ENCODE assay signal across 11 mouse cellular contexts in the genomic region with DNA sequence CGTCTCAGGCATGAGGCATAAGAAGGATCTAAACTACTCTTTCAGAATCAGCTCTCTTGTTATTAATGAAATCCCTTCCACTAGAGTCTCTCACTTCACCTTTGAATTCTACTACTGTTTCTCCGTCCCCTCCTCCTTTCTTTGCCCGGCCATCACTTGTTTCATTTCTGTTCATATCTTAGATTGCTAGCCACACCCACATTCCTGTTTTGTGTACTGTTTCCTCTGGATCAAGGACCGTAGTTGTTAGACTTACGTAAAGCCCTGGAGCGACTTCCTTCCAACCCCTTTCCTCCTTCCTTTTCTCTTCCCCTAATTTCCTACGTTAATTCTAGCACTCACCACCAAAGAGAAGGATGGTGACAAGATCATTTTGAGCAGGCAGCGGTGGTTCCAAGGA. TPM values are rescaled to one million over a fixed set of nuclear protein-coding genes. Genes with fewer than 3 reads are reported as not detected.
A peak's percentile ranks its signal among the peaks of the same experiment; 100 is the strongest.
DNase-seq lines count a peak whose midpoint lies in the region; ATAC-seq and TF ChIP-seq lines count a peak whose summit lies in the region.
"Had no signal": no experiment of that assay in that cellular context is flagged by ENCODE, and none has a peak within 500 bp of the region (broad histone marks: within the 10 kb centered on the region; RNA-seq: fewer than 3 reads in every experiment).

No protein-coding gene starts in this region.

- 0 out of 2 replicates have a peak overlapping the region, but pooled peaks have one; percentile 67 for H3K9ac ChIP-seq in heart, embryonic 15.5 days
- no peak overlapping the region for H3K9ac ChIP-seq in neural tube, embryonic 15.5 days (replicated peaks)
- H3K9ac ChIP-seq in midbrain, embryonic 16.5 days (ENCODE audit: low read depth, low read length): no peak overlapping the region

- H3K4me1 ChIP-seq in lung, adult 2 months (ENCODE audit: control insufficient read depth, insufficient read depth, low read length): peaks cover 22% of the 10 kb centered on the region
- H3K4me1 ChIP-seq in heart, embryonic 15.5 days (replicated peaks): peaks cover 35% of the 10 kb centered on the region
- H3K4me1 ChIP-seq in limb, embryonic 10.5 days: peaks cover 56% of the 10 kb centered on the region
- peaks cover 14% of the 10 kb centered on the region for H3K4me1 ChIP-seq in neural tube, embryonic 15.5 days
- 0 out of 2 replicates have a peak, but pooled peaks cover 3% of the 10 kb centered on the region for H3K4me1 ChIP-seq in midbrain, embryonic 16.5 days (ENCODE audit: control insufficient read depth, insufficient read depth, low read length)

- intact Hi-C loops in left cerebral cortex, postnatal 10 days (cut with DNase I): no loop called here

- H3K9me3 ChIP-seq in heart, embryonic 15.5 days (replicated peaks): no peaks in the 10 kb centered on the region
- no peaks in the 10 kb centered on the region for H3K9me3 ChIP-seq in limb, embryonic 10.5 days (replicated peaks)
- no peaks in the 10 kb centered on the region for H3K9me3 ChIP-seq in neural tube, embryonic 15.5 days (replicated peaks)
- H3K9me3 ChIP-seq in midbrain, embryonic 16.5 days (replicated peaks; ENCODE audit: control insufficient read depth, low read length, poor library complexity, severe bottlenecking): no peaks in the 10 kb centered on the region

- TF ChIP-seq POLR2A in lung, adult 2 months (IDR thresholded peaks at IDR 0.05; ENCODE audit: borderline replicate concordance, extremely low read depth, low read depth, low read length): no peak

- peak overlapping the region; percentile 79 for H3K27ac ChIP-seq in heart, embryonic 15.5 days
- no peak overlapping the region for H3K27ac ChIP-seq in limb, embryonic 10.5 days
- H3K27ac ChIP-seq in neural tube, embryonic 15.5 days (replicated peaks): no peak overlapping the region
- no peak overlapping the region for H3K27ac ChIP-seq in midbrain, embryonic 16.5 days (ENCODE audit: low read length)
- H3K27ac ChIP-seq: macrophage had no signal

- ATAC-seq in heart, embryonic 15.5 days (replicated peaks; ENCODE audit: insufficient number of reproducible peaks, insufficient read depth, low FRiP score, low read depth): no peak
- ATAC-seq in neural tube, embryonic 15.5 days (ENCODE audit: low FRiP score): no peak
- ATAC-seq in midbrain, embryonic 16.5 days: no peak

- no peaks in the 10 kb centered on the region for H3K36me3 ChIP-seq in heart, embryonic 15.5 days
- peaks cover 5% of the 10 kb centered on the region; the same call in 1 of the 2 replicates for H3K36me3 ChIP-seq in limb, embryonic 10.5 days
- no peaks in the 10 kb centered on the region for H3K36me3 ChIP-seq in neural tube, embryonic 15.5 days
- no peaks in the 10 kb centered on the region for H3K36me3 ChIP-seq in midbrain, embryonic 16.5 days (ENCODE audit: control insufficient read depth, insufficient read depth, low read length)

- no peaks in the 10 kb centered on the region for H3K27me3 ChIP-seq in heart, embryonic 15.5 days
- peaks cover 39% of the 10 kb centered on the region for H3K27me3 ChIP-seq in limb, embryonic 10.5 days (ENCODE audit: low read depth, poor library complexity, severe bottlenecking)
- H3K27me3 ChIP-seq in neural tube, embryonic 15.5 days (replicated peaks): peaks cover 39% of the 10 kb centered on the region
- H3K27me3 ChIP-seq in midbrain, embryonic 16.5 days (ENCODE audit: control insufficient read depth, insufficient read depth, low read depth, low read length): peaks cover 31% of the 10 kb centered on the region

- TF ChIP-seq CTCF in lung, adult 2 months (IDR thresholded peaks at IDR 0.05; ENCODE audit: insufficient read depth, low read length): no peak

- H3K4me3 ChIP-seq in lung, adult 2 months (replicated peaks; ENCODE audit: extremely low read depth, low read depth, low read length): peak overlapping the region; percentile 82
- H3K4me3 ChIP-seq in heart, embryonic 15.5 days: peak overlapping the region; percentile 63
- H3K4me3 ChIP-seq in limb, embryonic 10.5 days: peak overlapping the region; percentile 55
- peak overlapping the region; percentile 37 for H3K4me3 ChIP-seq in neural tube, embryonic 15.5 days (replicated peaks)
- no peak overlapping the region for H3K4me3 ChIP-seq in midbrain, embryonic 16.5 days (ENCODE audit: low read depth, low read length)

- peak overlapping the region; percentile 77 for H3K4me2 ChIP-seq in heart, embryonic 15.5 days
- peak overlapping the region; percentile 54 for H3K4me2 ChIP-seq in neural tube, embryonic 15.5 days
- H3K4me2 ChIP-seq in midbrain, embryonic 16.5 days (ENCODE audit: low read length): no peak overlapping the region; the same call in 1 of the 2 replicates

- 14% methylated on average over 8 of the region's 8 CpGs for WGBS in lung, adult 2 months
- WGBS in heart, embryonic 15.5 days: 23% methylated on average over 8 of the region's 8 CpGs
- WGBS in limb, embryonic 10.5 days: 21% methylated on average over 8 of the region's 8 CpGs
- 38% methylated on average over 8 of the region's 8 CpGs for WGBS in neural tube, embryonic 15.5 days
- 63% methylated on average over 8 of the region's 8 CpGs for WGBS in midbrain, embryonic 16.5 days

- DNase-seq in lung, adult 2 months: no peak
- no peak for DNase-seq in lung, postnatal 4 days
- DNase-seq in limb, embryonic 10.5 days (ENCODE audit: low spot score): no peak
- DNase-seq in cerebellum, postnatal 36 days: no peak
- no peak for DNase-seq in left cerebral cortex, postnatal 10 days (ENCODE audit: extremely low spot score in 1 of 2, low spot score in 2 of 2)
- DNase-seq: cerebellum, postnatal 25 days; gastrocnemius, postnatal 14 days had no signal

RNA-seq across cellular contexts. Expression of a gene that starts 1.7 kb away (rescaled TPM):
- 108 and 149 TPM in 2 replicates for polyA plus RNA-seq in lung, adult 2 months (2012; rRNA removed)
- 63.5 and 66.2 TPM in 2 replicates for polyA plus RNA-seq in heart, embryonic 15.5 days (2015; fragmentation: Nextera tagmentation; extraction: Ambion mirVana)
- polyA plus RNA-seq in limb, embryonic 10.5 days (2016; fragmentation: Nextera tagmentation; extraction: Ambion mirVana): 34.7 and 38.2 TPM in 2 replicates
- 11.8 and 27.5 TPM in 2 replicates for polyA plus RNA-seq in neural tube, embryonic 15.5 days (2015; fragmentation: Nextera tagmentation; extraction: Ambion mirVana)
- 10.4 and 10.5 TPM in 2 replicates for polyA plus RNA-seq in midbrain, embryonic 16.5 days (2015; fragmentation: Nextera tagmentation; extraction: Ambion mirVana)
- total RNA-seq in left cerebral cortex, postnatal 10 days (2021): 1 to 10 TPM; 6.3 to 9.0 TPM

RNA-seq across cellular contexts. Expression of a gene that starts 20.4 kb away (rescaled TPM):
- polyA plus RNA-seq in lung, adult 2 months (2012; rRNA removed): 8.9 and 16.2 TPM in 2 replicates
- polyA plus RNA-seq in heart, embryonic 15.5 days (2015; fragmentation: Nextera tagmentation; extraction: Ambion mirVana): 2.7 and 3.1 TPM in 2 replicates
- polyA plus RNA-seq in limb, embryonic 10.5 days (2016; fragmentation: Nextera tagmentation; extraction: Ambion mirVana): 6.2 and 7.5 TPM in 2 replicates
- polyA plus RNA-seq in neural tube, embryonic 15.5 days (2015; fragmentation: Nextera tagmentation; extraction: Ambion mirVana): 4.9 and 6.2 TPM in 2 replicates
- polyA plus RNA-seq in midbrain, embryonic 16.5 days (2015; fragmentation: Nextera tagmentation; extraction: Ambion mirVana): 6.2 and 7.6 TPM in 2 replicates
- 1 to 10 TPM; 1.5 to 2.6 TPM for total RNA-seq in left cerebral cortex, postnatal 10 days (2021)
- polyA plus RNA-seq: macrophage had no signal

RNA-seq across cellular contexts. Expression of a gene that starts 28.0 kb away (rescaled TPM):
- polyA plus RNA-seq in lung, adult 2 months (2012; rRNA removed): 95.3 and 107 TPM in 2 replicates
- 48.7 and 57.5 TPM in 2 replicates for polyA plus RNA-seq in heart, embryonic 15.5 days (2015; fragmentation: Nextera tagmentation; extraction: Ambion mirVana)
- 119 and 127 TPM in 2 replicates for polyA plus RNA-seq in limb, embryonic 10.5 days (2016; fragmentation: Nextera tagmentation; extraction: Ambion mirVana)
- 131 and 149 TPM in 2 replicates for polyA plus RNA-seq in neural tube, embryonic 15.5 days (2015; fragmentation: Nextera tagmentation; extraction: Ambion mirVana)
- 197 and 201 TPM in 2 replicates for polyA plus RNA-seq in midbrain, embryonic 16.5 days (2015; fragmentation: Nextera tagmentation; extraction: Ambion mirVana)
- total RNA-seq in left cerebral cortex, postnatal 10 days (2021): 100 to 1,000 TPM; 110 to 119 TPM

RNA-seq across cellular contexts. Expression of a gene that starts 50.3 kb away (rescaled TPM):
- 11.6 and 17.5 TPM in 2 replicates for polyA plus RNA-seq in lung, adult 2 months (2012; rRNA removed)
- polyA plus RNA-seq in heart, embryonic 15.5 days (2015; fragmentation: Nextera tagmentation; extraction: Ambion mirVana): 1.00 and 5.3 TPM in 2 replicates
- polyA plus RNA-seq in limb, embryonic 10.5 days (2016; fragmentation: Nextera tagmentation; extraction: Ambion mirVana): 0.56 and 0.69 TPM in 2 replicates
- 0.88 and 6.0 TPM in 2 replicates for polyA plus RNA-seq in neural tube, embryonic 15.5 days (2015; fragmentation: Nextera tagmentation; extraction: Ambion mirVana)
- polyA plus RNA-seq in midbrain, embryonic 16.5 days (2015; fragmentation: Nextera tagmentation; extraction: Ambion mirVana): 0.45 and 0.59 TPM in 2 replicates
- 1 to 10 TPM; 2.0 to 2.1 TPM for total RNA-seq in left cerebral cortex, postnatal 10 days (2021)
